Mouse (Mus musculus): Measurements from ENCODE around the gene Derl2. TPM values are rescaled to one million over a fixed set of nuclear protein-coding genes. Genes with fewer than 3 reads are reported as not detected.

Gene Derl2
- polyA plus RNA-seq, 1 experiment from 2014 or later, result 28.8 TPM

DNA sequence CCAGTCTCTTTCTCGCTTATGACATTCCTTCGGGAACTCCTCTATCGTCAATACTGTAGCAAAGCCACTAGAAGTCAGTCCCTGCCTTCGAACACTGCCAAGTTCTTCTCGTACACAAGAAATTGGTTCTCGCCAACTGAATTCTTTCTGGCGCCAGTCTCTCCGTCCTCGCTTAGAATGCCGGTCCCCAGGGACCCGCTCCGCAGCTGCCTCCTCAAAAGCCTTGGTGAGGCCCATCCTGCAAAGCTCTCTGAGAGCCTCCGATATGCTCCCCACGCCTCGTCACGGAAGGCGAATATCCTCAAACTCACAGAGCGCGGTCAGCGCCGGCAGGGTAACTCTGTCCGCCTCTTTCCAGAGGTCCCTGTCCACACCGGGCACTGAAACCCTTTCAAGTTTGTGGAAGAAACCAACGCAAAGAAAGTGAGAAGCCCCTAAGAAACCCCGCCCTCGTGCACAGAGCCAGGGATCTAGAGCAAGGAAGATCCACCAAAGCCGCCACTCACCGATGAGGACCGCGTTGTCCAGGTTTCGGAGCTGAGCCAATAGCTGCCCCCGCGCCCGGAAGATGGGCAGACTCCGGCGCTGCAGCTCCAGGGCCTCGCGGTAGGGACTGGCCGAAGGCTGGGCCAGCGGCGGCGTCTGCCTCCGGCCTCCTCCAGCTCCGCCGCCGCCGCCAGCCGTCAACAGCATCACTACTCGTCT lies 15.9 kb downstream of the Derl2 start:
- peak overlapping the region; percentile 27; the same call in 1 of the 2 replicates for H3K27ac ChIP-seq (ENCODE audit: low read depth, low read length)
- peak; percentile 75 for ATAC-seq
- peak overlapping the region; percentile 75 for H3K9ac ChIP-seq (ENCODE audit: low read length)
- H3K4me2 ChIP-seq (ENCODE audit: low read length), result peak overlapping the region; percentile 93
- H3K27me3 ChIP-seq (replicated peaks; ENCODE audit: control insufficient read depth, insufficient read depth, low read length), result no peaks in the 10 kb centered on the region
- peaks cover 33% of the 10 kb centered on the region for H3K36me3 ChIP-seq (ENCODE audit: control insufficient read depth, insufficient read depth, low read length)
- no peaks in the 10 kb centered on the region for H3K9me3 ChIP-seq (replicated peaks; ENCODE audit: control insufficient read depth, low read length)
- DNase-seq (ENCODE audit: low spot score), result peak; percentile 34
- WGBS, result under 1% methylated on average over 49 of the region's 49 CpGs
- H3K4me3 ChIP-seq (ENCODE audit: low read depth, low read length), result peak overlapping the region; percentile 91
- H3K4me1 ChIP-seq (ENCODE audit: control insufficient read depth, insufficient read depth, low read length), result peaks cover 10% of the 10 kb centered on the region

DNA sequence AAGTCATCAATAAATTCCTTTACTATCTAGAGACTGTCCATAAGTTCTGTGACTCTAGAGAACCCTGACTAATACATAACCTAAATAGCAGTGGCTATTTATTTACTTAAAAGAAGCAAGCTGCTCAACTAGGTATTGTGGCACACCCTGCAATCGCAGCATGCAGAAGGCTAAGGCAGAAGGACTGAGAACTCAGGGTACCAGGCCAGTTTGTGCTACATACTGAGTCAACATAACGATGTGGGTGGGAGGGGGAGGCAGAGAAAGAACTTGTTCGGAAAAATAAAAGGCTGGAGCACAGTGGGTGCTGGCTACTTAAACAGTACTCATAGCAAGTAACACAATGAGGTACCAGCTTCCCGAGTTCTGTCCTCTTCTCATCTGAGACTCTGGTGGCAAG lies 18.5 kb downstream of the Derl2 start:
- H3K27me3 ChIP-seq (replicated peaks; ENCODE audit: control insufficient read depth, insufficient read depth, low read length), result no peaks in the 10 kb centered on the region
- H3K4me1 ChIP-seq (ENCODE audit: control insufficient read depth, insufficient read depth, low read length), result peaks cover 10% of the 10 kb centered on the region
- no peak overlapping the region for H3K9ac ChIP-seq (ENCODE audit: low read length)
- no peaks in the 10 kb centered on the region for H3K9me3 ChIP-seq (replicated peaks; ENCODE audit: control insufficient read depth, low read length)
- H3K4me2 ChIP-seq (ENCODE audit: low read length), result no peak overlapping the region
- 63% methylated on average over 4 of the region's 4 CpGs for WGBS
- DNase-seq (ENCODE audit: low spot score) (no peak), ATAC-seq (no peak)
- H3K36me3 ChIP-seq (ENCODE audit: control insufficient read depth, insufficient read depth, low read length), result peaks cover 45% of the 10 kb centered on the region
- no peak overlapping the region for H3K27ac ChIP-seq (ENCODE audit: low read depth, low read length)
- no peak overlapping the region for H3K4me3 ChIP-seq (ENCODE audit: low read depth, low read length)

DNA sequence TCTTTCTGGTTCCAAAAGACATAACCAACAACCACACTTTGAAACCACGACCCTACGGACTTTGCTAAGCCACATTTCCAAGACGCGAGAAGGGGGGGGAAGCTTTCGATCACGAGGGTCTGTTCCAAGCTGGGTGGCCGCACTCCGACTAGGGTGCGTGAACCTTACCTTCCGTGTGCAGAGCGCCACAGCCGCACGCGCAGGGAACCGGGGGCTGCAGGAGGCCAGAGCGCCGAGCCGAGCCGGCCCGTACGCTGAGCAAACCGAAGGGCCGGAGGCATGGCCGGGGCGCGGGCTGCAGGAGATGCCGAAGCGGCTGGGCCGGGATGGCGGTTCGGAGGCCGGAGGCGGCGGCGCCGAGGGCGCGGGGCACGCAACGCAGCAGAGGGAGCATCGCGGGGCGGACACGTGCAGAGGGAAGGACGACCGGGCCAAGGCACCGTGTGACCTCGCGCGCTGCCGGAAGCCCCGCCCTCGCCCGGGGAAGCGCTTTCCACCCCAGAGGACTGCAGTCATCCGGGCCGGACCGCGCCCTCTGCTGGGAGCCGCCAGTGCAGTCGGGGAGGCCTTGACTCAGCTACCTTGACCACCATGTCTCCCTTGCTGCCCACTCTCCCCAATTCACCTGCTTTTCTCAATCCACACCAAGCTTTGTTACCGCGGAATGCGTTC lies 36.9 kb downstream of the Derl2 start, which contains the start of gene C1qbp:
TSS of gene C1qbp (minus strand) at position 470 of the 672 bp plus-strand sequence.
- peak within 1 kb of the TSS; percentile 91 for H3K9ac ChIP-seq (ENCODE audit: low read length)
- H3K36me3 ChIP-seq (ENCODE audit: control insufficient read depth, insufficient read depth, low read length), result peaks cover 63% of the 10 kb centered on the region
- WGBS, result under 1% methylated on average over 64 of the region's 64 CpGs

DNA sequence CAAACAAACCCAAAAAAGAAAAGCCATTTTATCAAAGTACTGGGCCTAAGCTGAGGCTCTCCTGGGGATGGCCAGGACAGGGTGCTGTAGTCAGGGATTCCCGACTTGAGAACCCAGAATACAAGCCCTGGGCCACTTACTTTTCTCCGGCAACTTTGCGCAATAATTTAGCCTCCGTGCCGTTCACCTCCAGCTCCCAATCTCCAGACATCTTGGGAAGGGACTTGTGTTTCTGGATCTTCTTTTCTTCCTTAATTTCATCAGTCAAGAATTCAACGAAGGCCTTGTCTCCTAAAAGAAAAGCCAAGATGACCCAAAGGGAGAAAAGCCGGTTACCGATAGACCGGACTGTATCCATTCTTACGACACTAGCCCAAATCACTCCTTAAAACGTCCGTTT lies 37.6 kb downstream of the Derl2 start:
- Histone ChIP-seq H3K36me3 (ENCODE audit: control insufficient read depth, insufficient read depth, low read length) (peaks cover 63% of the 10 kb centered on the region), H3K27ac (ENCODE audit: low read depth, low read length) (no peak overlapping the region), H3K4me3 (ENCODE audit: low read depth, low read length) (peak overlapping the region; percentile 99), H3K4me1 (ENCODE audit: control insufficient read depth, insufficient read depth, low read length) (peaks cover 7% of the 10 kb centered on the region), H3K27me3 (replicated peaks; ENCODE audit: control insufficient read depth, insufficient read depth, low read length) (no peaks in the 10 kb centered on the region), H3K9me3 (replicated peaks; ENCODE audit: control insufficient read depth, low read length) (no peaks in the 10 kb centered on the region), H3K9ac (ENCODE audit: low read length) (peak overlapping the region; percentile 91), H3K4me2 (ENCODE audit: low read length) (peak overlapping the region; percentile 77)
- no peak for ATAC-seq
- 12% methylated on average over 12 of the region's 12 CpGs for WGBS
- DNase-seq (ENCODE audit: low spot score), result no peak

More for the DNA sequence above, 36.9 kb downstream of the Derl2 start, which contains the start of gene C1qbp:
- Histone ChIP-seq H3K9me3 (replicated peaks; ENCODE audit: control insufficient read depth, low read length) (no peaks in the 10 kb centered on the region), H3K27ac (ENCODE audit: low read depth, low read length) (no peak within 1 kb of the TSS), H3K4me3 (ENCODE audit: low read depth, low read length) (peak within 1 kb of the TSS; percentile 99), H3K27me3 (replicated peaks; ENCODE audit: control insufficient read depth, insufficient read depth, low read length) (no peaks in the 10 kb centered on the region), H3K4me1 (ENCODE audit: control insufficient read depth, insufficient read depth, low read length) (peaks cover 7% of the 10 kb centered on the region), H3K4me2 (ENCODE audit: low read length) (peak within 1 kb of the TSS; percentile 77)
- DNase-seq (ENCODE audit: low spot score) (peak; percentile 88), ATAC-seq (peak; percentile 98)

DNA sequence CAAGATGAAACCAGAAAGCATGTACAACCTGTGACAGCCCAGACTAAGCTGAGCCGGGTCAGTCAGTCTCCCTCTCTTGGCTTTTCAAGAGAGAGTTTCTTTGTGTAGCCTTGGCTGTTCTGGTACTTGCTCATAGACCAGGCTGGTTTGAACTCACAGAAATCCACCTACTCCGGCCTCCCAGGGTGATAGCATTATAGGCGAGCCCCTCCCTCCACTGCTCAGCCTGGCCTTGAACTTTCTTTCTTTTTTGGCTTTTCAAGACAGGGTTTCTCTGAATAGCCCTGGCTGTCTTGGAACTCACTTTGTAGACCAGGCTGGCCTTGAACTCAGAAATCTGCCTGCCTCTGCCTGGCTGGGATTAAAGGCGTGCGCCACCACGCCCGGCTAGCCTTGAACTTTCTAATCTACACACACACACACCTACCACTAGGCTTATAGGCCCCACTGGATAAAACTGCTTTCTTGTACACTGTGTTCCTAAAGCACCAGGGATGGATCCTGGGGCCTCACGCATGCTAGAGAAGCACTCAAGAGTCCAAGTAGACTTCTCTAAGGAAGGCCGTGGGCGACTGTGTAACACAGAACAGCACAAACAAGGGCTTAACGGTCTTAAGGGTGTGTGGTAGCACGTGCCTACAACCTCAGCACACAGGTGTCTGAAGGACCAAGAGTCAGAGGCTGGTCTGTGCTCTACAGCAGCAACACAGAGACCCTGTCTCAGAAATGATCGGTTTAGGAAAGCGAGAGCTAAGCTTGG lies 38.7 kb downstream of the Derl2 start:
- 91% methylated on average over 14 of the region's 14 CpGs for WGBS
- H3K36me3 ChIP-seq (ENCODE audit: control insufficient read depth, insufficient read depth, low read length), result peaks cover 63% of the 10 kb centered on the region
- no peak overlapping the region for H3K27ac ChIP-seq (ENCODE audit: low read depth, low read length)
- H3K4me1 ChIP-seq (ENCODE audit: control insufficient read depth, insufficient read depth, low read length), result peaks cover 7% of the 10 kb centered on the region
- H3K27me3 ChIP-seq (replicated peaks; ENCODE audit: control insufficient read depth, insufficient read depth, low read length), result no peaks in the 10 kb centered on the region
- no peaks in the 10 kb centered on the region for H3K9me3 ChIP-seq (replicated peaks; ENCODE audit: control insufficient read depth, low read length)
- ATAC-seq (no peak), DNase-seq (ENCODE audit: low spot score) (no peak)
- no peak overlapping the region for H3K9ac ChIP-seq (ENCODE audit: low read length)
- no peak overlapping the region; the same call in 1 of the 2 replicates for H3K4me2 ChIP-seq (ENCODE audit: low read length)
- no peak overlapping the region for H3K4me3 ChIP-seq (ENCODE audit: low read depth, low read length)

DNA sequence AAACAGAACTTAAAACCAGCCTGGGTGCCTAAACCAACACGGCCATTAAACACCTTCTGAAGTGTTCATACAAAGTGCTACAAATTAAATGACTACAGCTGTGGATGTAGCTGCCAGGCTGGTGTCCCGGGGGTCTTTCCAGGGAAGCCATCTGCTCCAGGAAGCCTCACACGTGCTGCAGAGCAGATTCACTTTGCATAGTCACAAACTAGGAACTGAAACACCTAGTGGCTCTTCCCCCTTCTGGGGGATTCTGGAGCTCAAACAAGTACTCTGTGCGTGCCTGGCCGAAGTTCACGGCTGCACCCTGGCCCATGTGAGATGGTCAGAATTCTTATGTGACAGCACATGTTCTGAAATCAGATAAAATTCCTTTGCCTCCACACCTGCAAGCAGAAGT lies 39.4 kb downstream of the Derl2 start:
- DNase-seq (ENCODE audit: low spot score), result no peak
- Histone ChIP-seq H3K27ac (ENCODE audit: low read depth, low read length) (no peak overlapping the region), H3K9me3 (replicated peaks; ENCODE audit: control insufficient read depth, low read length) (no peaks in the 10 kb centered on the region), H3K4me3 (ENCODE audit: low read depth, low read length) (no peak overlapping the region), H3K4me1 (ENCODE audit: control insufficient read depth, insufficient read depth, low read length) (peaks cover 7% of the 10 kb centered on the region), H3K36me3 (ENCODE audit: control insufficient read depth, insufficient read depth, low read length) (peaks cover 63% of the 10 kb centered on the region), H3K4me2 (ENCODE audit: low read length) (no peak overlapping the region), H3K9ac (ENCODE audit: low read length) (no peak overlapping the region), H3K27me3 (replicated peaks; ENCODE audit: control insufficient read depth, insufficient read depth, low read length) (no peaks in the 10 kb centered on the region)
- ATAC-seq, result no peak
- WGBS, result 85% methylated on average over 6 of the region's 6 CpGs

DNA sequence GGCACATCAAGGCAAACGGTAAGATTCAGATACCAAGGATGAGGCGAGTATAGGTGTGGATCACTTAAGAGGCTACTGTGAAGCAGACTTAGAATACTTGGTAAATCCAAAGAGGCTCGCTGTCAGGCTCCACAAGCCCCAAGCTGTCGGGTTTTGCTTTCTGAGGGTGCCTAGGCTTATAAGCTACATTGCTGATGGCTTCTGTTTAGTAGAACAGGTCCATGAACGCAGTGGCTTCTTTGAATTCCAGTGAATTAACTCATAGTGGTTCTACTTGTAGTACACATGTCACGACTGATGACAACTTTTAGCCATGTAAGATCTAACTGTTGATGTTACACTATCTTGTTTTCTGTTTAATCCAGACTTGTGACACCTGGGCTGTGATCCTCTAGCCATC lies 42.3 kb downstream of the Derl2 start:
- Histone ChIP-seq H3K4me3 (ENCODE audit: low read depth, low read length) (no peak overlapping the region), H3K27ac (ENCODE audit: low read depth, low read length) (no peak overlapping the region), H3K9me3 (replicated peaks; ENCODE audit: control insufficient read depth, low read length) (no peaks in the 10 kb centered on the region), H3K4me2 (ENCODE audit: low read length) (no peak overlapping the region), H3K9ac (ENCODE audit: low read length) (no peak overlapping the region), H3K36me3 (ENCODE audit: control insufficient read depth, insufficient read depth, low read length) (peaks cover 75% of the 10 kb centered on the region), H3K27me3 (replicated peaks; ENCODE audit: control insufficient read depth, insufficient read depth, low read length) (no peaks in the 10 kb centered on the region), H3K4me1 (ENCODE audit: control insufficient read depth, insufficient read depth, low read length) (peaks cover 7% of the 10 kb centered on the region)
- no peak for DNase-seq (ENCODE audit: low spot score)
- WGBS, result 90% methylated on average over 6 of the region's 6 CpGs
- no peak for ATAC-seq

DNA sequence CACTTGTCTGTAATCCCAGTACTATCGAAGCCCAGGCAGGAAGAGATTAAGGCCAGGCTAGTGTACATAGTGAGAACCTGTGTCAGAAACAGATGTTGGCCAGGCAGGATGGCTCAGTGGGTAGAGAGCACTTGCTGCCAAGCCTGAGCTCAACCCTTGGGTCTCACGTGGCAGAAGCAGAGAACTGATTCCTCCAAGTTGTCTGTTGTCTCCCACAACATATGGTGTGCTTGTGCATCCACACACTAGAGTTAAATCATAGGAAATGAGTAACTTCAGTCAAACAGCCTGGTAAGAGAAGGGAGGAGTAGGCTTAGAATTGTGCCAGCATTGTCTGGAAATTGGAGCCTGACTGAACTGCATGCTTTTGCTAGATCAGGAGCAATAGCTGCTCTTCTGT lies 44.4 kb downstream of the Derl2 start:
- 78% methylated on average over 2 of the region's 2 CpGs for WGBS

More for the DNA sequence above, 44.4 kb downstream of the Derl2 start:
- no peak overlapping the region for H3K4me3 ChIP-seq (ENCODE audit: low read depth, low read length)
- H3K4me2 ChIP-seq (ENCODE audit: low read length), result no peak overlapping the region
- H3K4me1 ChIP-seq (ENCODE audit: control insufficient read depth, insufficient read depth, low read length), result peaks cover 3% of the 10 kb centered on the region; the same call in 1 of the 2 replicates
- no peak for DNase-seq (ENCODE audit: low spot score)
- ATAC-seq, result no peak
- no peak overlapping the region for H3K27ac ChIP-seq (ENCODE audit: low read depth, low read length)
- no peaks in the 10 kb centered on the region for H3K27me3 ChIP-seq (replicated peaks; ENCODE audit: control insufficient read depth, insufficient read depth, low read length)
- no peak overlapping the region for H3K9ac ChIP-seq (ENCODE audit: low read length)
- no peaks in the 10 kb centered on the region for H3K9me3 ChIP-seq (replicated peaks; ENCODE audit: control insufficient read depth, low read length)
- H3K36me3 ChIP-seq (ENCODE audit: control insufficient read depth, insufficient read depth, low read length), result peaks cover 68% of the 10 kb centered on the region

Measured in forebrain, embryonic 14.5 days (tissue).